Mouse (Mus musculus): ENCODE data around the gene Zbtb40. TPM values are rescaled to one million over a fixed set of nuclear protein-coding genes. Genes with fewer than 3 reads are reported as not detected.
A peak's percentile ranks its signal among the peaks of the same experiment; 100 is the strongest.

Gene Zbtb40
- polyA plus RNA-seq, 1 experiment from 2014 or later: 0.86 TPM

- Histone ChIP-seq H3K9ac (ENCODE audit: low read length) (0 out of 2 replicates have a peak overlapping the region, but pooled peaks have one; percentile 13), H3K36me3 (ENCODE audit: control insufficient read depth, insufficient read depth, low read length) (no peaks in the 10 kb centered on the region; the same call in 1 of the 2 replicates), H3K9me3 (ENCODE audit: control insufficient read depth, low read length) (no peaks in the 10 kb centered on the region), H3K27me3 (ENCODE audit: control insufficient read depth, insufficient read depth, low read length) (no peaks in the 10 kb centered on the region), H3K4me3 (ENCODE audit: low read depth, low read length) (no peak overlapping the region), H3K4me2 (replicated peaks; ENCODE audit: low read depth) (no peak overlapping the region), H3K27ac (replicated peaks) (no peak overlapping the region), H3K4me1 (replicated peaks; ENCODE audit: control insufficient read depth, insufficient read depth) (no peaks in the 10 kb centered on the region)
- TF ChIP-seq CTCF (IDR thresholded peaks at IDR 0.05; ENCODE audit: low read depth): no peak
- TF ChIP-seq EP300 (optimal IDR thresholded peaks at IDR 0.05): no peak
- DNase-seq (ENCODE audit: low spot score) (no peak), ATAC-seq (ENCODE audit: low FRiP score, low TSS enrichment) (no peak)
- WGBS: 60% methylated on average over 3 of the region's 3 CpGs
These were observed 28.5 kb downstream of the Zbtb40 start for GRCm38 (mm10) chr4:137020065-137020464.

GRCm38 (mm10) chr4:137015934-137016333, 32.7 kb downstream of the Zbtb40 start:
- Histone ChIP-seq H3K27me3 (ENCODE audit: control insufficient read depth, insufficient read depth, low read length) (no peaks in the 10 kb centered on the region), H3K4me1 (replicated peaks; ENCODE audit: control insufficient read depth, insufficient read depth) (no peaks in the 10 kb centered on the region), H3K36me3 (ENCODE audit: control insufficient read depth, insufficient read depth, low read length) (no peaks in the 10 kb centered on the region; the same call in 1 of the 2 replicates), H3K4me2 (replicated peaks; ENCODE audit: low read depth) (no peak overlapping the region), H3K9ac (ENCODE audit: low read length) (no peak overlapping the region), H3K4me3 (ENCODE audit: low read depth, low read length) (no peak overlapping the region), H3K9me3 (ENCODE audit: control insufficient read depth, low read length) (no peaks in the 10 kb centered on the region), H3K27ac (replicated peaks) (no peak overlapping the region)
- ATAC-seq (ENCODE audit: low FRiP score, low TSS enrichment) (no peak), DNase-seq (ENCODE audit: low spot score) (no peak)
- TF ChIP-seq EP300 (optimal IDR thresholded peaks at IDR 0.05): no peak
- no peak for TF ChIP-seq CTCF (IDR thresholded peaks at IDR 0.05; ENCODE audit: low read depth)
- WGBS: 68% methylated on average over 8 of the region's 8 CpGs

- Histone ChIP-seq H3K9me3 (ENCODE audit: control insufficient read depth, low read length) (no peaks in the 10 kb centered on the region), H3K9ac (ENCODE audit: low read length) (no peak overlapping the region), H3K36me3 (ENCODE audit: control insufficient read depth, insufficient read depth, low read length) (no peaks in the 10 kb centered on the region; the same call in 1 of the 2 replicates), H3K4me1 (replicated peaks; ENCODE audit: control insufficient read depth, insufficient read depth) (no peaks in the 10 kb centered on the region), H3K27me3 (ENCODE audit: control insufficient read depth, insufficient read depth, low read length) (no peaks in the 10 kb centered on the region), H3K4me2 (replicated peaks; ENCODE audit: low read depth) (no peak overlapping the region), H3K4me3 (ENCODE audit: low read depth, low read length) (no peak overlapping the region), H3K27ac (replicated peaks) (no peak overlapping the region)
- WGBS: 73% methylated on average over 6 of the region's 6 CpGs
- no peak for ATAC-seq (ENCODE audit: low FRiP score, low TSS enrichment)
- no peak for DNase-seq (ENCODE audit: low spot score)
- TF ChIP-seq CTCF (IDR thresholded peaks at IDR 0.05; ENCODE audit: low read depth) (no peak), EP300 (optimal IDR thresholded peaks at IDR 0.05) (no peak)
These were observed 33.1 kb downstream of the Zbtb40 start for GRCm38 (mm10) chr4:137015476-137015856.

GRCm38 (mm10) chr4:137014654-137015475, 33.7 kb downstream of the Zbtb40 start:
- H3K36me3 ChIP-seq (ENCODE audit: control insufficient read depth, insufficient read depth, low read length): no peaks in the 10 kb centered on the region; the same call in 1 of the 2 replicates
- no peaks in the 10 kb centered on the region for H3K9me3 ChIP-seq (ENCODE audit: control insufficient read depth, low read length)
- ATAC-seq (ENCODE audit: low FRiP score, low TSS enrichment) (no peak), DNase-seq (ENCODE audit: low spot score) (no peak)
- WGBS: 84% methylated on average over 18 of the region's 18 CpGs
- no peak overlapping the region for H3K9ac ChIP-seq (ENCODE audit: low read length)
- H3K4me1 ChIP-seq (replicated peaks; ENCODE audit: control insufficient read depth, insufficient read depth): no peaks in the 10 kb centered on the region
- H3K4me2 ChIP-seq (replicated peaks; ENCODE audit: low read depth): no peak overlapping the region
- no peak overlapping the region for H3K4me3 ChIP-seq (ENCODE audit: low read depth, low read length)
- no peaks in the 10 kb centered on the region for H3K27me3 ChIP-seq (ENCODE audit: control insufficient read depth, insufficient read depth, low read length)
- TF ChIP-seq CTCF (IDR thresholded peaks at IDR 0.05; ENCODE audit: low read depth) (no peak), EP300 (optimal IDR thresholded peaks at IDR 0.05) (no peak)
- H3K27ac ChIP-seq (replicated peaks): no peak overlapping the region

- H3K27me3 ChIP-seq (ENCODE audit: control insufficient read depth, insufficient read depth, low read length): no peaks in the 10 kb centered on the region
- H3K9ac ChIP-seq (ENCODE audit: low read length): no peak overlapping the region
- H3K27ac ChIP-seq (replicated peaks): no peak overlapping the region
- DNase-seq (ENCODE audit: low spot score) (no peak), ATAC-seq (ENCODE audit: low FRiP score, low TSS enrichment) (no peak)
- H3K9me3 ChIP-seq (ENCODE audit: control insufficient read depth, low read length): no peaks in the 10 kb centered on the region
- no peaks in the 10 kb centered on the region for H3K4me1 ChIP-seq (replicated peaks; ENCODE audit: control insufficient read depth, insufficient read depth)
- H3K36me3 ChIP-seq (ENCODE audit: control insufficient read depth, insufficient read depth, low read length): no peaks in the 10 kb centered on the region; the same call in 1 of the 2 replicates
- TF ChIP-seq CTCF (IDR thresholded peaks at IDR 0.05; ENCODE audit: low read depth): no peak
- TF ChIP-seq EP300 (optimal IDR thresholded peaks at IDR 0.05): no peak
- WGBS: 88% methylated on average over 8 of the region's 8 CpGs
- H3K4me3 ChIP-seq (ENCODE audit: low read depth, low read length): no peak overlapping the region
- H3K4me2 ChIP-seq (replicated peaks; ENCODE audit: low read depth): no peak overlapping the region
These were observed 34.5 kb downstream of the Zbtb40 start for GRCm38 (mm10) chr4:137014124-137014523.

GRCm38 (mm10) chr4:137006966-137007365, 41.6 kb downstream of the Zbtb40 start:
- Histone ChIP-seq H3K4me3 (ENCODE audit: low read depth, low read length) (no peak overlapping the region), H3K9me3 (ENCODE audit: control insufficient read depth, low read length) (no peaks in the 10 kb centered on the region), H3K27me3 (ENCODE audit: control insufficient read depth, insufficient read depth, low read length) (no peaks in the 10 kb centered on the region), H3K36me3 (ENCODE audit: control insufficient read depth, insufficient read depth, low read length) (no peaks in the 10 kb centered on the region), H3K4me1 (replicated peaks; ENCODE audit: control insufficient read depth, insufficient read depth) (no peaks in the 10 kb centered on the region), H3K9ac (ENCODE audit: low read length) (no peak overlapping the region), H3K4me2 (replicated peaks; ENCODE audit: low read depth) (no peak overlapping the region), H3K27ac (replicated peaks) (no peak overlapping the region)
- no peak for TF ChIP-seq EP300 (optimal IDR thresholded peaks at IDR 0.05)
- TF ChIP-seq CTCF (IDR thresholded peaks at IDR 0.05; ENCODE audit: low read depth): no peak
- no peak for DNase-seq (ENCODE audit: low spot score)
- 84% methylated on average over 8 of the region's 8 CpGs for WGBS
- no peak for ATAC-seq (ENCODE audit: low FRiP score, low TSS enrichment)

Data from stomach, postnatal 0 days (tissue).